9 mouse cellular contexts compared by ENCODE assay signal in genomic region chr7:6840860-6841259, GRCm38 (mm10).
DNase-seq lines count a peak whose midpoint lies in the region; ATAC-seq and TF ChIP-seq lines count a peak whose summit lies in the region.
"Had no signal": no experiment of that assay in that cellular context is flagged by ENCODE, and none has a peak within 500 bp of the region (broad histone marks: within the 10 kb centered on the region; RNA-seq: fewer than 3 reads in every experiment).

No protein-coding gene starts in this region.

- H3K9ac ChIP-seq in forebrain, embryonic 12.5 days, result no peak overlapping the region
- H3K9ac ChIP-seq in forebrain, embryonic 11.5 days (ENCODE audit: low read length), result no peak overlapping the region
- no peak overlapping the region for H3K9ac ChIP-seq in forebrain, embryonic 14.5 days (ENCODE audit: low read length)
- H3K9ac ChIP-seq in midbrain, postnatal 0 days (replicated peaks; ENCODE audit: low read length, poor library complexity, severe bottlenecking), result no peak overlapping the region
- H3K9ac ChIP-seq: liver, embryonic 15.5 days had no signal

- WGBS in forebrain, embryonic 12.5 days, result 74% methylated on average over 5 of the region's 5 CpGs
- WGBS in forebrain, embryonic 11.5 days, result 91% methylated on average over 5 of the region's 5 CpGs
- WGBS in forebrain, embryonic 14.5 days, result 30% methylated on average over 5 of the region's 5 CpGs
- 51% methylated on average over 5 of the region's 5 CpGs for WGBS in midbrain, postnatal 0 days

- no peak for TF ChIP-seq CTCF in left cerebral cortex, adult 2 months (IDR thresholded peaks at IDR 0.05)
- TF ChIP-seq CTCF in midbrain, postnatal 0 days (IDR thresholded peaks at IDR 0.05), result no peak

- no peaks in the 10 kb centered on the region for H3K27me3 ChIP-seq in forebrain, embryonic 12.5 days
- no peaks in the 10 kb centered on the region for H3K27me3 ChIP-seq in forebrain, embryonic 11.5 days (ENCODE audit: control insufficient read depth, insufficient read depth, low read length)
- H3K27me3 ChIP-seq in forebrain, embryonic 14.5 days (replicated peaks; ENCODE audit: control insufficient read depth, insufficient read depth, low read length), result no peaks in the 10 kb centered on the region
- no peaks in the 10 kb centered on the region for H3K27me3 ChIP-seq in midbrain, postnatal 0 days (ENCODE audit: insufficient read depth, low read length)
- H3K27me3 ChIP-seq: liver, embryonic 15.5 days had no signal

- no peaks in the 10 kb centered on the region for H3K36me3 ChIP-seq in forebrain, embryonic 12.5 days (replicated peaks)
- H3K36me3 ChIP-seq in forebrain, embryonic 11.5 days (ENCODE audit: control insufficient read depth, insufficient read depth, low read length), result no peaks in the 10 kb centered on the region
- H3K36me3 ChIP-seq in forebrain, embryonic 14.5 days (ENCODE audit: control insufficient read depth, insufficient read depth, low read length), result no peaks in the 10 kb centered on the region
- no peaks in the 10 kb centered on the region for H3K36me3 ChIP-seq in midbrain, postnatal 0 days (ENCODE audit: insufficient read depth, low read length)
- H3K36me3 ChIP-seq: liver, embryonic 15.5 days had no signal

- no peak overlapping the region for H3K4me2 ChIP-seq in forebrain, embryonic 12.5 days
- no peak overlapping the region for H3K4me2 ChIP-seq in forebrain, embryonic 11.5 days (ENCODE audit: low read depth, low read length, severe bottlenecking)
- H3K4me2 ChIP-seq in forebrain, embryonic 14.5 days (ENCODE audit: low read length), result no peak overlapping the region
- no peak overlapping the region for H3K4me2 ChIP-seq in midbrain, postnatal 0 days (ENCODE audit: low read depth, low read length, poor library complexity, severe bottlenecking)
- H3K4me2 ChIP-seq: liver, embryonic 15.5 days had no signal

- ATAC-seq in forebrain, embryonic 12.5 days (ENCODE audit: low FRiP score), result peak; percentile 27; the same call in 1 of the 2 replicates
- ATAC-seq in forebrain, embryonic 11.5 days (replicated peaks; ENCODE audit: low FRiP score), result no peak
- ATAC-seq in forebrain, embryonic 14.5 days, result peak; percentile 81
- ATAC-seq in midbrain, postnatal 0 days (ENCODE audit: low FRiP score), result peak; percentile 54; the same call in 1 of the 2 replicates
- ATAC-seq in inflammation-experienced regulatory T-cells, adult 6 months, result no peak

- no peak for DNase-seq in forebrain, embryonic 11.5 days (ENCODE audit: low spot score)
- peak; percentile 22 to 31 for DNase-seq in left cerebral cortex, adult 2 months (ENCODE audit: extremely low spot score in 1 of 2, low spot score in 2 of 2)
- no peak for DNase-seq in left cerebral cortex, adult 11 months (ENCODE audit: low spot score)
- DNase-seq in forebrain, embryonic 14.5 days (ENCODE audit: low spot score), result peak; percentile 88
- DNase-seq in midbrain, postnatal 0 days (ENCODE audit: low spot score), result peak; percentile 85
- no peak for DNase-seq in kidney, postnatal 25 days

- intact Hi-C loops in left cerebral cortex, adult 2 months (cut with DNase I), result no loop called here

- no peak overlapping the region for H3K4me3 ChIP-seq in forebrain, embryonic 12.5 days (replicated peaks)
- no peak overlapping the region for H3K4me3 ChIP-seq in forebrain, embryonic 11.5 days (ENCODE audit: low read depth, low read length)
- no peak overlapping the region for H3K4me3 ChIP-seq in left cerebral cortex, adult 2 months
- H3K4me3 ChIP-seq in forebrain, embryonic 14.5 days (ENCODE audit: low read depth, low read length), result no peak overlapping the region
- no peak overlapping the region for H3K4me3 ChIP-seq in midbrain, postnatal 0 days (ENCODE audit: low read depth, low read length)
- H3K4me3 ChIP-seq: liver, embryonic 15.5 days had no signal

- no peak overlapping the region for H3K27ac ChIP-seq in forebrain, embryonic 12.5 days
- no peak overlapping the region for H3K27ac ChIP-seq in forebrain, embryonic 11.5 days (ENCODE audit: low read depth, low read length)
- no peak overlapping the region for H3K27ac ChIP-seq in left cerebral cortex, adult 2 months
- H3K27ac ChIP-seq in forebrain, embryonic 14.5 days (ENCODE audit: low read depth, low read length), result no peak overlapping the region
- H3K27ac ChIP-seq in midbrain, postnatal 0 days (ENCODE audit: low read depth, low read length), result no peak overlapping the region
- H3K27ac ChIP-seq: liver, embryonic 15.5 days had no signal

- H3K4me1 ChIP-seq in forebrain, embryonic 12.5 days, result peaks cover under 1% of the 10 kb centered on the region; the same call in 1 of the 2 replicates
- H3K4me1 ChIP-seq in forebrain, embryonic 11.5 days (replicated peaks; ENCODE audit: control insufficient read depth, insufficient read depth, low read length), result no peaks in the 10 kb centered on the region
- peaks cover 7% of the 10 kb centered on the region for H3K4me1 ChIP-seq in forebrain, embryonic 14.5 days (ENCODE audit: control insufficient read depth, insufficient read depth, low read length)
- H3K4me1 ChIP-seq in midbrain, postnatal 0 days (ENCODE audit: insufficient read depth, low read length), result no peaks in the 10 kb centered on the region
- H3K4me1 ChIP-seq: liver, embryonic 15.5 days had no signal

- H3K9me3 ChIP-seq in forebrain, embryonic 12.5 days, result no peaks in the 10 kb centered on the region
- no peaks in the 10 kb centered on the region for H3K9me3 ChIP-seq in forebrain, embryonic 11.5 days (ENCODE audit: control insufficient read depth, low read length)
- no peaks in the 10 kb centered on the region for H3K9me3 ChIP-seq in forebrain, embryonic 14.5 days (replicated peaks; ENCODE audit: control insufficient read depth, low read length)
- no peaks in the 10 kb centered on the region for H3K9me3 ChIP-seq in midbrain, postnatal 0 days (ENCODE audit: low read length)
- H3K9me3 ChIP-seq: liver, embryonic 15.5 days had no signal

Comparison
In these comparisons a context has a peak if more than half of its experiments do, and no peak if none do; other contexts are left out.
1. ATAC-seq: peak in forebrain, embryonic 12.5 days (single experiment), forebrain, embryonic 14.5 days (single experiment) and midbrain, postnatal 0 days (single experiment); none in forebrain, embryonic 11.5 days (single experiment) and inflammation-experienced regulatory T-cells, adult 6 months (single experiment).
2. DNase-seq: peak in left cerebral cortex, adult 2 months (2 of 2), forebrain, embryonic 14.5 days (single experiment) and midbrain, postnatal 0 days (single experiment); none in forebrain, embryonic 11.5 days (single experiment), left cerebral cortex, adult 11 months (single experiment) and kidney, postnatal 25 days (0 of 2).